Mouse (Mus musculus): Measurements from ENCODE around the gene Tmod1.

- TF ChIP-seq MAFK (IDR thresholded peaks at IDR 0.05; ENCODE audit: insufficient read depth, low read depth, low read length) (no peak), ZNF384 (IDR thresholded peaks at IDR 0.05; ENCODE audit: low read depth, low read length) (no peak)
Observed at GRCm38 (mm10) chr4:46008142-46008793, 30.5 kb upstream of the Tmod1 start.

Data from ES-E14 (cell line).